ENCODE assay signal across 27 mouse cellular contexts in genomic region chr5:138989567-138989966, GRCm38 (mm10). TPM values are rescaled to one million over a fixed set of nuclear protein-coding genes. Genes with fewer than 3 reads are reported as not detected.
DNase-seq lines count a peak whose midpoint lies in the region; ATAC-seq and TF ChIP-seq lines count a peak whose summit lies in the region.
"Had no signal": no experiment of that assay in that cellular context is flagged by ENCODE, and none has a peak within 500 bp of the region (broad histone marks: within the 10 kb centered on the region; RNA-seq: fewer than 3 reads in every experiment).

No protein-coding gene starts in this region.

- DNase-seq in heart, postnatal 14 days: no peak
- no peak for DNase-seq in stomach, postnatal 0 days (ENCODE audit: low spot score)
- DNase-seq in ES-CJ7 (ENCODE audit: low read depth, low spot score): peak; percentile 22
- no peak for DNase-seq in hindbrain, postnatal 0 days (ENCODE audit: low spot score)
- no peak for DNase-seq in left cerebral cortex, postnatal 25 days (ENCODE audit: low spot score in 2 of 2)
- DNase-seq: adrenal gland, postnatal 25 days; cerebellum, adult 2 months; cerebellum, postnatal 14 days; gastrocnemius, postnatal 25 days; heart, adult 18-20 months; kidney, adult 2 months; kidney, postnatal 36 days; right cerebral cortex, adult 18-20 months; spleen, adult 18-20 months; thymus, adult 2 months had no signal

- intact Hi-C loops in heart, postnatal 14 days (cut with DNase I): no loop called here
- intact Hi-C loops in left cerebral cortex, postnatal 25 days (cut with DNase I): no loop called here

- H3K9ac ChIP-seq in heart, embryonic 15.5 days: no peak overlapping the region
- no peak overlapping the region for H3K9ac ChIP-seq in stomach, embryonic 15.5 days
- H3K9ac ChIP-seq in stomach, postnatal 0 days (ENCODE audit: low read length): no peak overlapping the region
- no peak overlapping the region for H3K9ac ChIP-seq in hindbrain, postnatal 0 days (replicated peaks; ENCODE audit: low read length)
- H3K9ac ChIP-seq: intestine, embryonic 15.5 days; midbrain, embryonic 15.5 days had no signal

- TF ChIP-seq CTCF in stomach, postnatal 0 days (IDR thresholded peaks at IDR 0.05; ENCODE audit: low read depth): no peak
- no peak for TF ChIP-seq CTCF in hindbrain, postnatal 0 days (IDR thresholded peaks at IDR 0.05; ENCODE audit: low read depth)

- WGBS in heart, embryonic 15.5 days: 78% methylated on average over 6 of the region's 6 CpGs
- 82% methylated on average over 6 of the region's 6 CpGs for WGBS in stomach, embryonic 15.5 days
- 66% methylated on average over 6 of the region's 6 CpGs for WGBS in stomach, postnatal 0 days
- 62% methylated on average over 6 of the region's 6 CpGs for WGBS in hindbrain, postnatal 0 days

- no peak overlapping the region for H3ac ChIP-seq in myocyte (ENCODE audit: control insufficient read depth, insufficient read length)

- H3K79me2 ChIP-seq in myocyte (ENCODE audit: control insufficient read depth, insufficient read depth): peaks cover 54% of the 10 kb centered on the region

- peaks cover 26% of the 10 kb centered on the region for H3K36me3 ChIP-seq in heart, embryonic 15.5 days
- H3K36me3 ChIP-seq in stomach, embryonic 15.5 days: peaks cover 23% of the 10 kb centered on the region
- H3K36me3 ChIP-seq in stomach, postnatal 0 days (ENCODE audit: control insufficient read depth, insufficient read depth, low read length): peaks cover 6% of the 10 kb centered on the region
- peaks cover 31% of the 10 kb centered on the region for H3K36me3 ChIP-seq in myocyte (ENCODE audit: control insufficient read depth, insufficient read depth)
- peaks cover 20% of the 10 kb centered on the region; the same call in 1 of the 2 replicates for H3K36me3 ChIP-seq in hindbrain, postnatal 0 days (ENCODE audit: insufficient read depth, low read length)
- H3K36me3 ChIP-seq: midbrain, embryonic 15.5 days had no signal

- H3K4me2 ChIP-seq in heart, embryonic 15.5 days: 0 out of 2 replicates have a peak overlapping the region, but pooled peaks have one; percentile 23
- no peak overlapping the region for H3K4me2 ChIP-seq in stomach, embryonic 15.5 days
- no peak overlapping the region for H3K4me2 ChIP-seq in stomach, postnatal 0 days (replicated peaks; ENCODE audit: low read depth)
- H3K4me2 ChIP-seq in myocyte (ENCODE audit: low read depth): peak overlapping the region; percentile 36
- no peak overlapping the region for H3K4me2 ChIP-seq in hindbrain, postnatal 0 days (ENCODE audit: low read depth, low read length)
- H3K4me2 ChIP-seq: forebrain, embryonic 13.5 days; intestine, embryonic 15.5 days; liver, embryonic 11.5 days; midbrain, embryonic 15.5 days had no signal

- H3K4me3 ChIP-seq in heart, embryonic 15.5 days: no peak overlapping the region
- no peak overlapping the region for H3K4me3 ChIP-seq in stomach, embryonic 15.5 days (replicated peaks)
- no peak overlapping the region for H3K4me3 ChIP-seq in stomach, postnatal 0 days (ENCODE audit: low read depth, low read length)
- H3K4me3 ChIP-seq in myocyte: no peak overlapping the region
- no peak overlapping the region for H3K4me3 ChIP-seq in hindbrain, postnatal 0 days (ENCODE audit: low read length)
- H3K4me3 ChIP-seq: forebrain, embryonic 13.5 days; intestine, embryonic 15.5 days; layer of hippocampus, adult 2 months; left cerebral cortex, adult 2 months; limb, embryonic 13.5 days; midbrain, embryonic 10.5 days; midbrain, embryonic 15.5 days had no signal

- H3K9me3 ChIP-seq in heart, embryonic 15.5 days (replicated peaks): no peaks in the 10 kb centered on the region
- H3K9me3 ChIP-seq in stomach, embryonic 15.5 days: no peaks in the 10 kb centered on the region
- H3K9me3 ChIP-seq in stomach, postnatal 0 days (ENCODE audit: control insufficient read depth, low read length): no peaks in the 10 kb centered on the region
- H3K9me3 ChIP-seq in hindbrain, postnatal 0 days (ENCODE audit: low read length): no peaks in the 10 kb centered on the region
- H3K9me3 ChIP-seq: forebrain, embryonic 13.5 days; intestine, embryonic 15.5 days; limb, embryonic 13.5 days; midbrain, embryonic 10.5 days; midbrain, embryonic 15.5 days had no signal

- peaks cover 67% of the 10 kb centered on the region for H3K4me1 ChIP-seq in heart, embryonic 15.5 days (replicated peaks)
- peaks cover 27% of the 10 kb centered on the region for H3K4me1 ChIP-seq in stomach, embryonic 15.5 days
- peaks cover 12% of the 10 kb centered on the region; the same call in 1 of the 2 replicates for H3K4me1 ChIP-seq in stomach, postnatal 0 days (replicated peaks; ENCODE audit: control insufficient read depth, insufficient read depth)
- H3K4me1 ChIP-seq in hindbrain, postnatal 0 days (ENCODE audit: insufficient read depth, low read length): peaks cover 21% of the 10 kb centered on the region

- TF ChIP-seq POLR2A in myocyte (IDR thresholded peaks at IDR 0.05; ENCODE audit: insufficient read length, low read depth): no peak

- peak overlapping the region; percentile 76 for H3K27ac ChIP-seq in heart, embryonic 15.5 days
- H3K27ac ChIP-seq in stomach, embryonic 15.5 days: peak overlapping the region; percentile 72; the same call in 1 of the 2 replicates
- no peak overlapping the region; the same call in 1 of the 2 replicates for H3K27ac ChIP-seq in stomach, postnatal 0 days (replicated peaks)
- no peak overlapping the region for H3K27ac ChIP-seq in hindbrain, postnatal 0 days
- H3K27ac ChIP-seq: forebrain, embryonic 13.5 days; intestine, embryonic 15.5 days; layer of hippocampus, adult 2 months; left cerebral cortex, adult 2 months; midbrain, embryonic 10.5 days; midbrain, embryonic 15.5 days had no signal

- no peak for TF ChIP-seq EP300 in stomach, postnatal 0 days (optimal IDR thresholded peaks at IDR 0.05)

- no peak for ATAC-seq in heart, embryonic 15.5 days (replicated peaks; ENCODE audit: insufficient number of reproducible peaks, insufficient read depth, low FRiP score, low read depth)
- no peak for ATAC-seq in stomach, embryonic 15.5 days (ENCODE audit: insufficient read depth, low FRiP score, low read depth)
- ATAC-seq in stomach, postnatal 0 days (ENCODE audit: low FRiP score, low TSS enrichment): no peak
- ATAC-seq in hindbrain, postnatal 0 days: no peak
- ATAC-seq: hindbrain, embryonic 16.5 days; midbrain, embryonic 15.5 days had no signal

- peaks cover 24% of the 10 kb centered on the region for H3K27me3 ChIP-seq in heart, embryonic 15.5 days
- peaks cover 10% of the 10 kb centered on the region; the same call in 1 of the 2 replicates for H3K27me3 ChIP-seq in stomach, embryonic 15.5 days (replicated peaks)
- H3K27me3 ChIP-seq in stomach, postnatal 0 days (ENCODE audit: control insufficient read depth, insufficient read depth, low read length): 0 out of 2 replicates have a peak, but pooled peaks cover 3% of the 10 kb centered on the region
- no peaks in the 10 kb centered on the region for H3K27me3 ChIP-seq in myocyte (ENCODE audit: control insufficient read depth, insufficient read depth, insufficient read length)
- peaks cover 4% of the 10 kb centered on the region; the same call in 1 of the 2 replicates for H3K27me3 ChIP-seq in hindbrain, postnatal 0 days (ENCODE audit: insufficient read depth, low read length)
- H3K27me3 ChIP-seq: intestine, embryonic 15.5 days had no signal

TF ChIP-seq in myocyte, 11 proteins besides CTCF, POLR2A, EP300 and RAD21:
- TF ChIP-seq E2F4 (IDR thresholded peaks at IDR 0.05; ENCODE audit: insufficient read depth) (no peak), MYOD1 (IDR thresholded peaks at IDR 0.05; ENCODE audit: control insufficient read depth in 1 of 3, insufficient read length in 2 of 3, low read depth in 2 of 3) (no peak), CEBPB (IDR thresholded peaks at IDR 0.05; ENCODE audit: insufficient read depth, poor library complexity, severe bottlenecking) (no peak), REST (IDR thresholded peaks at IDR 0.05; ENCODE audit: insufficient read depth, insufficient read length) (no peak), USF1 (IDR thresholded peaks at IDR 0.05; ENCODE audit: low read depth) (no peak), MAX (IDR thresholded peaks at IDR 0.05; ENCODE audit: low read depth) (no peak), TCF3 (IDR thresholded peaks at IDR 0.05; ENCODE audit: insufficient read length, low read depth) (no peak), POLR2AphosphoS2 (IDR thresholded peaks at IDR 0.05; ENCODE audit: insufficient read length, low read depth) (no peak), MYOG (IDR thresholded peaks at IDR 0.05; ENCODE audit: control insufficient read depth in 1 of 3, insufficient read depth in 1 of 3, insufficient read length in 2 of 3, low read depth in 2 of 3) (no peak)

RNA-seq across cellular contexts. Expression of gene Pdgfa, which starts 7.6 kb away (rescaled TPM):
- polyA plus RNA-seq in heart, embryonic 15.5 days (2015; fragmentation: Nextera tagmentation; extraction: Ambion mirVana): 46.0 and 51.1 TPM in 2 replicates
- 10 to 100 TPM; 25.6 to 27.9 TPM for total RNA-seq in heart, postnatal 14 days (2021)
- polyA plus RNA-seq in stomach, embryonic 15.5 days (2015; fragmentation: Nextera tagmentation; extraction: Ambion mirVana): 48.7 and 58.7 TPM in 2 replicates
- 56.5 and 60.4 TPM in 2 replicates for polyA plus RNA-seq in stomach, postnatal 0 days (2015; fragmentation: Nextera tagmentation; extraction: Ambion mirVana)
- 43.7 TPM for polyA plus RNA-seq in myocyte (2012; fragmentation: generic; extraction: Trizol)
- 49.0 and 54.4 TPM in 2 replicates for total RNA-seq in hindbrain, postnatal 0 days (2014; rRNA removed)
- polyA plus RNA-seq in hindbrain, postnatal 0 days (2015; fragmentation: Nextera tagmentation; extraction: Ambion mirVana): 41.9 and 47.5 TPM in 2 replicates
- total RNA-seq in left cerebral cortex, postnatal 25 days (2021): 10 to 100 TPM; 52.5 to 54.9 TPM

Comparison
In these comparisons a context has a peak if more than half of its experiments do, and no peak if none do; other contexts are left out.
1. H3K27ac ChIP-seq: peak in heart, embryonic 15.5 days (single experiment) and stomach, embryonic 15.5 days (single experiment); none in stomach, postnatal 0 days (single experiment) and hindbrain, postnatal 0 days (single experiment).
2. H3K4me2 ChIP-seq: peak in heart, embryonic 15.5 days (single experiment) and myocyte (single experiment); none in stomach, embryonic 15.5 days (single experiment), stomach, postnatal 0 days (single experiment) and hindbrain, postnatal 0 days (single experiment).